In genomic region chr1:34288721-34289471, GRCm38 (mm10) we compare ENCODE assay signal across 13 mouse cellular contexts.
A peak's percentile ranks its signal among the peaks of the same experiment; 100 is the strongest.
DNase-seq lines count a peak whose midpoint lies in the region; ATAC-seq and TF ChIP-seq lines count a peak whose summit lies in the region.
"Had no signal": no experiment of that assay in that cellular context is flagged by ENCODE, and none has a peak within 500 bp of the region (broad histone marks: within the 10 kb centered on the region; RNA-seq: fewer than 3 reads in every experiment).

No protein-coding gene starts in this region.

- H3K4me3 ChIP-seq in heart, embryonic 11.5 days (ENCODE audit: low read depth, low read length): no peak overlapping the region
- no peak overlapping the region for H3K4me3 ChIP-seq in limb, embryonic 14.5 days (replicated peaks; ENCODE audit: low read length)
- H3K4me3 ChIP-seq in limb, embryonic 10.5 days: no peak overlapping the region
- H3K4me3 ChIP-seq in limb, embryonic 15.5 days: no peak overlapping the region
- H3K4me3 ChIP-seq: heart, embryonic 10.5 days; liver, embryonic 12.5 days; midbrain, embryonic 10.5 days had no signal

- H3K27ac ChIP-seq in heart, embryonic 11.5 days (ENCODE audit: low read depth, low read length): 0 out of 2 replicates have a peak overlapping the region, but pooled peaks have one; percentile 22
- H3K27ac ChIP-seq in limb, embryonic 14.5 days (replicated peaks; ENCODE audit: low read depth, low read length): no peak overlapping the region
- H3K27ac ChIP-seq in limb, embryonic 10.5 days: no peak overlapping the region
- H3K27ac ChIP-seq in limb, embryonic 15.5 days: no peak overlapping the region; the same call in 1 of the 2 replicates
- H3K27ac ChIP-seq: heart, embryonic 10.5 days; liver, embryonic 12.5 days; midbrain, embryonic 10.5 days had no signal

- H3K36me3 ChIP-seq in heart, embryonic 11.5 days (ENCODE audit: control insufficient read depth, insufficient read depth, low read length): peaks cover 22% of the 10 kb centered on the region
- peaks cover 60% of the 10 kb centered on the region for H3K36me3 ChIP-seq in limb, embryonic 14.5 days (ENCODE audit: control insufficient read depth, insufficient read depth, low read length)
- peaks cover 20% of the 10 kb centered on the region for H3K36me3 ChIP-seq in limb, embryonic 10.5 days
- peaks cover 70% of the 10 kb centered on the region for H3K36me3 ChIP-seq in limb, embryonic 15.5 days

- 80% methylated on average over 13 of the region's 13 CpGs for WGBS in heart, embryonic 11.5 days (ENCODE audit: insufficient replicate concordance)
- WGBS in limb, embryonic 14.5 days: 76% methylated on average over 13 of the region's 13 CpGs
- 91% methylated on average over 13 of the region's 13 CpGs for WGBS in limb, embryonic 10.5 days
- 75% methylated on average over 13 of the region's 13 CpGs for WGBS in limb, embryonic 15.5 days

- H3K4me1 ChIP-seq in heart, embryonic 11.5 days (ENCODE audit: control insufficient read depth, insufficient read depth, low read length): no peaks in the 10 kb centered on the region
- H3K4me1 ChIP-seq in limb, embryonic 14.5 days (ENCODE audit: control insufficient read depth, insufficient read depth, low read length): no peaks in the 10 kb centered on the region
- no peaks in the 10 kb centered on the region for H3K4me1 ChIP-seq in limb, embryonic 10.5 days
- 0 out of 2 replicates have a peak, but pooled peaks cover 5% of the 10 kb centered on the region for H3K4me1 ChIP-seq in limb, embryonic 15.5 days
- H3K4me1 ChIP-seq: midbrain, embryonic 10.5 days had no signal

- no peak for TF ChIP-seq POLR2A in limb, embryonic 14.5 days (IDR thresholded peaks at IDR 0.05; ENCODE audit: borderline replicate concordance, extremely low read depth, insufficient read depth, insufficient read length)

- no peaks in the 10 kb centered on the region for H3K27me3 ChIP-seq in heart, embryonic 11.5 days (ENCODE audit: control insufficient read depth, insufficient read depth, low read length)
- no peaks in the 10 kb centered on the region for H3K27me3 ChIP-seq in limb, embryonic 14.5 days (ENCODE audit: control insufficient read depth, insufficient read depth, low read length)
- H3K27me3 ChIP-seq in limb, embryonic 10.5 days (ENCODE audit: low read depth, poor library complexity, severe bottlenecking): no peaks in the 10 kb centered on the region
- H3K27me3 ChIP-seq in limb, embryonic 15.5 days: no peaks in the 10 kb centered on the region
- H3K27me3 ChIP-seq: liver, embryonic 12.5 days had no signal

- DNase-seq in heart, postnatal 14 days: no peak
- DNase-seq in limb, embryonic 14.5 days (ENCODE audit: low spot score): no peak
- DNase-seq in limb, embryonic 10.5 days (ENCODE audit: low spot score): no peak
- DNase-seq in adipocyte (ENCODE audit: low spot score): peak; percentile 65
- no peak for DNase-seq in embryo, embryonic 11 days
- DNase-seq in T-cell, adult 2 months (ENCODE audit: low spot score): no peak
- DNase-seq: cerebellum, postnatal 10 days; right cerebral cortex, postnatal 4 days had no signal

- intact Hi-C loops in heart, postnatal 14 days (cut with DNase I): loop anchor here (5.0 kb wide), 1 partner anchor 113 kb away; no protein-coding TSS in a partner anchor

- no peak overlapping the region for H3K9ac ChIP-seq in heart, embryonic 11.5 days (ENCODE audit: low read depth, low read length)
- no peak overlapping the region for H3K9ac ChIP-seq in limb, embryonic 14.5 days (ENCODE audit: low read depth, low read length, severe bottlenecking)
- H3K9ac ChIP-seq in limb, embryonic 15.5 days: no peak overlapping the region
- H3K9ac ChIP-seq: liver, embryonic 12.5 days had no signal

- 0 out of 2 replicates have a peak, but pooled peaks have one; percentile 26 for ATAC-seq in heart, embryonic 11.5 days (replicated peaks; ENCODE audit: insufficient number of reproducible peaks, low FRiP score, low TSS enrichment)
- ATAC-seq in limb, embryonic 14.5 days (ENCODE audit: low FRiP score, low read depth): peak; percentile 28; the same call in 1 of the 2 replicates
- ATAC-seq in limb, embryonic 15.5 days (ENCODE audit: insufficient number of reproducible peaks, low FRiP score, low TSS enrichment, low read depth): 0 out of 2 replicates have a peak, but pooled peaks have one; percentile 27
- ATAC-seq: liver, embryonic 12.5 days had no signal

- H3K9me3 ChIP-seq in heart, embryonic 11.5 days (replicated peaks; ENCODE audit: control insufficient read depth, low read length): no peaks in the 10 kb centered on the region
- H3K9me3 ChIP-seq in limb, embryonic 14.5 days (ENCODE audit: control insufficient read depth, low read length): no peaks in the 10 kb centered on the region
- no peaks in the 10 kb centered on the region for H3K9me3 ChIP-seq in limb, embryonic 10.5 days (replicated peaks)
- H3K9me3 ChIP-seq in limb, embryonic 15.5 days: no peaks in the 10 kb centered on the region
- H3K9me3 ChIP-seq: heart, embryonic 10.5 days had no signal

- H3K4me2 ChIP-seq in heart, embryonic 11.5 days: no peak overlapping the region
- H3K4me2 ChIP-seq in limb, embryonic 14.5 days (replicated peaks; ENCODE audit: low read depth, low read length, severe bottlenecking): no peak overlapping the region
- no peak overlapping the region for H3K4me2 ChIP-seq in limb, embryonic 15.5 days
- H3K4me2 ChIP-seq: liver, embryonic 12.5 days had no signal
